Mouse (Mus musculus) lung, postnatal 10 days (tissue): ENCODE data around the gene Msi2.
A peak's percentile ranks its signal among the peaks of the same experiment; 100 is the strongest.

Source experiments
- DNase-seq: peaks from one replicate; pipeline ENCODE4 v3.0.0; 2021

The Msi2 gene

GRCm38 (mm10) chr11:88472731-88473130 lies 245.6 kb downstream of the Msi2 start:
- DNase-seq, result no peak

GRCm38 (mm10) chr11:88471981-88472647 lies 246.2 kb downstream of the Msi2 start:
- DNase-seq, result peak; percentile 51

- DNase-seq, result no peak
These were observed 247.7 kb downstream of the Msi2 start for GRCm38 (mm10) chr11:88470599-88470998.

GRCm38 (mm10) chr11:88468996-88469395 lies 249.3 kb downstream of the Msi2 start:
- DNase-seq, result no peak

- DNase-seq, result peak; percentile 76
These were observed 250.6 kb downstream of the Msi2 start for GRCm38 (mm10) chr11:88467498-88468245.

GRCm38 (mm10) chr11:88463951-88464350 lies 254.4 kb downstream of the Msi2 start:
- no peak for DNase-seq

GRCm38 (mm10) chr11:88462789-88463188 lies 255.5 kb downstream of the Msi2 start:
- no peak for DNase-seq

GRCm38 (mm10) chr11:88461601-88462000 lies 256.7 kb downstream of the Msi2 start:
- no peak for DNase-seq

GRCm38 (mm10) chr11:88459946-88460736 lies 258.2 kb downstream of the Msi2 start:
- DNase-seq, result peak; percentile 53

GRCm38 (mm10) chr11:88457241-88457738 lies 261.0 kb downstream of the Msi2 start:
- DNase-seq, result no peak

- peak; percentile 18 for DNase-seq
These were observed 263.2 kb downstream of the Msi2 start for GRCm38 (mm10) chr11:88454867-88455806.

GRCm38 (mm10) chr11:88449180-88449579 lies 269.1 kb downstream of the Msi2 start:
- no peak for DNase-seq

- no peak for DNase-seq
These were observed 269.7 kb downstream of the Msi2 start for GRCm38 (mm10) chr11:88448571-88448970.

- no peak for DNase-seq
These were observed 271.0 kb downstream of the Msi2 start for GRCm38 (mm10) chr11:88447350-88447749.

GRCm38 (mm10) chr11:88443905-88444304 lies 274.4 kb downstream of the Msi2 start:
- no peak for DNase-seq

- DNase-seq, result no peak
These were observed 275.0 kb downstream of the Msi2 start for GRCm38 (mm10) chr11:88443291-88443690.

- DNase-seq, result no peak
These were observed 276.2 kb downstream of the Msi2 start for GRCm38 (mm10) chr11:88441871-88442740.

GRCm38 (mm10) chr11:88438659-88439058 lies 279.7 kb downstream of the Msi2 start:
- no peak for DNase-seq

GRCm38 (mm10) chr11:88436596-88436995 lies 281.7 kb downstream of the Msi2 start:
- DNase-seq, result no peak

- DNase-seq, result no peak
These were observed 282.8 kb downstream of the Msi2 start for GRCm38 (mm10) chr11:88435543-88435942.
